Mouse (Mus musculus) layer of hippocampus, postnatal 10 days (tissue): ENCODE data around the gene Siglecg. TPM values are rescaled to one million over a fixed set of nuclear protein-coding genes. Genes with fewer than 3 reads are reported as not detected.
A peak's percentile ranks its signal among the peaks of the same experiment; 100 is the strongest.

ENCODE experiments used
- DNase-seq, 2 experiments: peaks; one replicate each; pipeline ENCODE4 v3.0.0; 2021; ENCODE audit warnings: low spot score in 2 of 2
- microRNA-seq, 2 experiments: library from miRNA; unstranded; fragments of <30 nt; microRNA quantifications; one replicate each; pipeline ENCODE4 v1.2.0; 2021
- total RNA-seq, 2 experiments: library from RNA; stranded (reverse); gene quantifications; 2 replicates each; pipeline ENCODE4 v1.2.3; 2021

Gene Siglecg
- total RNA-seq, 2 experiments from 2014 or later: 0.22 TPM; not detected in 1

DNA sequence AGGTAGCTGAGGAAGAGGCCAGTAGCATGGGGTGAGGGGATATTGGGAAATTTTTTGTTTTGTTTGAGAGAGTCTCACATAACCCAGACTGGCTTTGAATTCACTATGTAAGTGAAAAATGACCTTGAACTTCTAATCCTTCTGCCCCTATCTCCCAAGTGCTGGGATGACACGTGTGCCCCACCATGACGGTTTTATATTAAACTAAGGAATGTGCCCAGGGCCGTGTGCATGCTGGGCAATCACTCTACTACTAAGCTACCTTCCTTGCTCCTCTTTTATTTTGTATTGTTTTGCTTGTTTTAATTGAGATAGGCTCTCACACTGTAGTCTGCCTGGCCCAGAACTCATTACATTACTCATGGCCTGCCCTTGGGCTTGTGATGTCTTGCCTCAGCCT lies 33.1 kb downstream of the Siglecg start:
- DNase-seq: no peak

GRCm38 (mm10) chr7:43442684-43443083 lies 34.7 kb downstream of the Siglecg start:
- DNase-seq: no peak

- peak; percentile 55 to 67 for DNase-seq
Observed at GRCm38 (mm10) chr7:43443126-43443916, 35.3 kb downstream of the Siglecg start.

DNA sequence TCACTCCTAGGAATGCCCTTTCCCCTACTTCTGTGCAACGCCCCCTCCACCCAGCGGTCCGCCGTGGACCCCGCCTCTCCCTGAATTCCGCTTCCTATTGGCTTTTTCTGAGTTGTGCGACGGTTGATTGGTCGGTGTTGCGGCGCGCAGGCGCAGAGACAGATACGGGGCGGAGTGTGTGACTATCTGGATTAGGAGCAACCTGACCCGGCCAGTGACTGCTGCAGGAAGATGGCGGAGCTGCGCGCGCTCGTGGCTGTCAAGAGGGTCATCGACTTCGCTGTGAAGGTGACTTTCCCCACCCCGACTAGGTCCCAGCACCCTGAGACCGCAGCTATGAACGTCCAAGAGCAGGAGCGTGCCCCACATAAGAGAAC lies 35.9 kb downstream of the Siglecg start, which contains the start of the genes Etfb and Gm45233:
Gene Etfb, plus strand, starts transcription at position 167 of the 377 bp plus-strand sequence.
Gene Gm45233, plus strand, starts transcription at position 212 of the 377 bp plus-strand sequence.
- DNase-seq: peak; percentile 89 to 92

GRCm38 (mm10) chr7:43447801-43448200 lies 39.8 kb downstream of the Siglecg start:
- DNase-seq: no peak

DNA sequence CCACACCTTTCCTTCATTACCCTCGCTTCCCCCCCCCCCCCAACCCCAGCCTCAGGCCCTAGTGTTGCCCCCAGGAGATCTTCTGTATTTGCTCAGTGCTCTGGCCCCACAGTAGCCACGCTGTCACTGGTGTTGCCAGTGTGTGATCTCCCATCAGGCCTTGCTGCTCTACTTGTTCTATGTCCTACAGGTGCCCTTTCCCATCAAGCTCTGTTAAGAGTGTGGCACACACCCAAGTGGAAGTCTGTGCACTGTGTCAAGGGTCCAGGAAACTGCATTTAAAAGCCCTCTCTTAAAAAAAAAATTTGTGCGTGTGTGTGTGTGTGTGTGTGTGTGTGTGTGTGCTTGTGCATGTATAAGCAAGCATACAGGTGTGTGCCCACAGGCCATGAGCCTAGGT lies 40.2 kb downstream of the Siglecg start:
- no peak for DNase-seq

DNA sequence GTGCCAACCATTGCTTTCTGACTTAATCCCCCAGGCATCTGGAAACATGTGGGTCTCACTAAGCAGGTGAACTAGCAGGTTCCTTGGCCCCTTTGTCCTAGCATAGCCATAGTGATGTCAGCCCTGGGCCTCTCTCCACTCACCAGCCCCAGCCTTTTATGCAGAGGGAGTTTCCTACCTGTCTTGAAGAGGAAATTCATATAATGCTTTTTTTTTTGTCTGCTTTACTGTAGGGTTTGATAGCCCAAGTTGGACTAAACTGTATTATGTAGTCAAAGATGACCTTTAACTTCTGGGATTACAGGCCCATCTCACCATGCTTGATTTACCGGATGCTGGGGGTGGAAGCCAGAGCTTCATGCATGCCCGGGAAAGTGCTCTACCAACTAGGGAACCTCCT lies 41.8 kb downstream of the Siglecg start:
- no peak for DNase-seq

GRCm38 (mm10) chr7:43451726-43452125 lies 43.7 kb downstream of the Siglecg start:
- no peak for DNase-seq

- peak; percentile 44 to 48 for DNase-seq
Observed at GRCm38 (mm10) chr7:43452609-43453008, 44.6 kb downstream of the Siglecg start.

GRCm38 (mm10) chr7:43453599-43454355 lies 45.8 kb downstream of the Siglecg start:
- no peak for DNase-seq

DNA sequence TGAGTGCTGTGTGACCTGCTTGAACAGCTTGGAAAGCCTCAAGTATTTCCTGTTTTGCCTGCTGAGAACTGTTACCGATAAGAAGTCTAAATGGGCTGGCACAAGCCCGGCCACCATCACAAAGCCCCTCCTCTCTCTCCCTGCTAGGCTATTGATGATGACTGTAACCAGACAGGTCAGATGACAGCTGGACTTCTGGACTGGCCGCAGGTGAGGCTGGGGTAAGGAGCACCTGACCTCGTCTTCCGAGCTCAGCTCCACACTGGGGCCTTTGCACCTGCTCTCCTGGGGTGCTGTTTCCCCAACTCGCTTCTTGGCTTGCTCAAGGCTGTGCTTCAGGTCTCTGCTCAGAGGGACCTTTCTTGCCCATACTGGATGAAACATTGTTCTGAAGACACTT lies 46.4 kb downstream of the Siglecg start:
- DNase-seq: no peak

- DNase-seq: no peak
Observed at GRCm38 (mm10) chr7:43462851-43463250, 54.8 kb downstream of the Siglecg start, which contains the start of gene Vsig10l. Vsig10l (plus strand) TSS chr7:43463151.

GRCm38 (mm10) chr7:43463976-43464375 lies 56.0 kb downstream of the Siglecg start:
- DNase-seq: no peak

- DNase-seq: peak in 1 of 2 experiments; percentile 34
Observed at GRCm38 (mm10) chr7:43464864-43465343, 56.9 kb downstream of the Siglecg start.

DNA sequence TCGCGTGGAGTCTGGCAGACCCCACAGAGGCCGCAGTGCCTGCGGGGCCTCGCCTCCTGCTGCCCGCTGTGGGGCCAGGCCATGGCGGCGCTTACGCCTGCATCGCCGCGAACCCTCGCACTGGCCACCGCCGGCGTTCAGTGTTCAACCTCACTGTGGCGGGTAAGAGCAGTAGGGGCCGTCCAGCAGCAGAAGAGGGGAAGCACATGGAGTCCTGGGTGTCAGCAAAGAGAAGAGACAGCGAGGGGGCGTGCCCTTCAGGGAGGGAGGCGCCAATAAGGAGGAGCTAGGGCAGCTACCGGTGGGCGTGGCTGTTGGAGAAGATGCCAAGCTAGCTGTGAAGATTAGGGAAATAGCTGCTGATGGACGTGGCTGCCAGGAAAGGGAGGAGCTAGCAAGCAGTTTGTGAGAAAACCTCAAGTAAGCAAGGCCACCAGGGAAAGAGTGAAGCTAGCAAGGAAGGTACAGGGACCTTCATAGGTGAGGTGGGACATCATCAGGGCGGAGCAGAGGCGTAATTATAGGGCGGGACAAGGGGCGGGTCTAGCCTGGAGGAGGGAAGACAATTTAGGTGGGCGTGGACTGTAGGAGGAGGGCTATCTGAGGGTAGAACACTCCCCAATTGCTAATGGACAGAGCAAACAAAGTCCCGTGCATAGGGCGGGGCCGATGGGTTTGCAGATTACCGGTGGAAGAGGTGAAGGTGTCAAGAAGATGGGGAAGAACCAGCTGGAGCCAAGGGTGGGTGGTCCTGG lies 57.5 kb downstream of the Siglecg start:
- peak; percentile 82 to 85 for DNase-seq

DNA sequence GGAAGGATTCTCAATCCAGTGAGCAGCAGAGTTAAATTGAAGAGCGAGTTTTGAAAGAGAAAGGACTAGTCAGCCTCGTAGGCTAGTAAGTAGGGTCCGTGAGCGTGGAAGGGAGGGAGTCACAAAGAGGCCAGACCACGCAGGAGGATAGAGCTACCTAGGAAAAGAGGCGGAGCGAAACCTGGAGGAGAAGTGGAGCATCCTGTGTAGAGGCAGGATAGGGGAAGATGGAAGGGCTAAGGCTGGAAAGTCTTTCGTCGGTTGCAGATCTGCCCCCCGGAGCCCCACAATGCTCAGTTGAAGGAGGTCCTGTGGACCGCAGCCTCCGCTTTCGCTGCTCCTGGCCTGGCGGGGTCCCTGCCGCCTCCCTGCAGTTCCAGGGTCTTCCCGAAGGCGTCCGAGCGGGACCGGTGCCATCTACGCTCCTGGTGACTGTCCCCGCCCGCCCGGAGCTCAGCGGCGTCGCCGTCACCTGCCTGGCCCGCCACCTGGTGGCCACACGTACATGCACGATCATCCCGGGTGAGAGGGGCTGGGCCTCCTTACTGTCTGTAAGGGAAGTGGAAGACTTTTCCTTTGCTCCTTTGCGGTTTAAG lies 58.2 kb downstream of the Siglecg start:
- DNase-seq: peak; percentile 83 to 87

Small RNA genes within 50 kb of the gene (microRNA-seq; reads per million reads assigned to microRNA genes)
- 1.4 to 2.7 reads per million in 2 experiments for gene Mir7051

Other genes starting within 250 kb of the Siglecg start
- gene Zfp715, start 94.9 kb upstream of the Siglecg start, total RNA-seq: 10 to 100 TPM; 22.9 to 23.9 TPM
- 1 to 10 TPM in 1 of 2 experiments, under 1 TPM in 1; 0.49 to 1.0 TPM for gene Siglecf, start 56.9 kb upstream of the Siglecg start, total RNA-seq
- not detected for gene Lim2, start 19.5 kb downstream of the Siglecg start, total RNA-seq
- gene Nkg7, start 28.9 kb downstream of the Siglecg start, total RNA-seq: not detected
- not detected for gene Cldnd2, start 32.6 kb downstream of the Siglecg start, total RNA-seq
- 10 to 100 TPM; 61.8 to 68.0 TPM for gene Etfb, start 35.9 kb downstream of the Siglecg start, total RNA-seq
- 1 to 10 TPM; 2.0 to 2.1 TPM for gene Gm45233, start 35.9 kb downstream of the Siglecg start, total RNA-seq
- gene Vsig10l, start 54.9 kb downstream of the Siglecg start, total RNA-seq: 1 to 10 TPM; 3.6 to 5.5 TPM
- gene Iglon5, start 81.9 kb downstream of the Siglecg start, total RNA-seq: 10 to 100 TPM; 51.1 to 51.6 TPM
- not detected for gene 4931406B18Rik, start 97.7 kb downstream of the Siglecg start, total RNA-seq
- 1 to 10 TPM; 5.5 to 8.4 TPM for gene Cd33, start 136.2 kb downstream of the Siglecg start, total RNA-seq
- gene Zfp658, start 154.1 kb downstream of the Siglecg start, total RNA-seq: 1 to 10 TPM; 6.4 to 6.5 TPM
- gene Zfp719, start 171.4 kb downstream of the Siglecg start, total RNA-seq: 10 to 100 TPM; 19.9 to 25.9 TPM
- gene Zfp819, start 199.0 kb downstream of the Siglecg start, total RNA-seq: under 1 TPM in 1 of 2 experiments, not detected in 1; 0.36 TPM
- gene Ceacam18, start 226.5 kb downstream of the Siglecg start, total RNA-seq: under 1 TPM in 1 of 2 experiments, not detected in 1; 0.16 TPM